Mouse (Mus musculus): Measurements from ENCODE around the gene Ypel3.

DNA sequence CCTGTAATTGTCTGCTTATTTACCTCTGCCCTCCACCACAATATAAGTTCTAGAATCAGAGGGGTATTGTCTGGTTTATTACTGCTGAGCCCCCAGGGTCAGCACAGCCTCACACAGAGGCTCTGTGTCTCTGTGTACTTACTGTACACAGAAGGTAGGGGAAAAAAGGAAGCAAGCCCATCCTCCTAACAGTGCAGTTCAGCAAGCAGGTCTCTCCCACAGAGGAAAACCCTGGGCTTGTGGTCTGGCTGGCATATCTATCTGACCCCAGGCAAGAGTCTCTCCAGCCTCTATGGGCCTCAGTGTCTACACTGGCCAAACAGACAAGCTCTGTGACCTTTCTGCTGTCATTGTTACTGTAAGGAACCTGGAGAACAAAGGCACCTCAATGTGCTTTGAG is 27.0 kb downstream of the Ypel3 start:
- TF ChIP-seq POLR2A (IDR thresholded peaks at IDR 0.05; ENCODE audit: low read depth, low read length) (no peak), ZC3H11A (IDR thresholded peaks at IDR 0.05; ENCODE audit: low read depth, low read length) (no peak), CTCF (conservative IDR thresholded peaks at IDR 0.05 in 1 of 2, IDR thresholded peaks at IDR 0.05 in 1 of 2; ENCODE audit: low read depth in 2 of 2, low read length in 2 of 2) (no peak), MYC (IDR thresholded peaks at IDR 0.05; ENCODE audit: low read depth, low read length) (no peak), ZMIZ1 (IDR thresholded peaks at IDR 0.05; ENCODE audit: low read depth, low read length) (no peak), SIN3A (IDR thresholded peaks at IDR 0.05; ENCODE audit: low read length) (no peak), MAFK (IDR thresholded peaks at IDR 0.05; ENCODE audit: insufficient replicate concordance, low read length) (no peak), MEF2A (IDR thresholded peaks at IDR 0.05; ENCODE audit: borderline replicate concordance, low read depth, low read length) (no peak), EP300 (IDR thresholded peaks at IDR 0.05; ENCODE audit: low read length) (no peak), HCFC1 (IDR thresholded peaks at IDR 0.05; ENCODE audit: low read depth, low read length) (no peak), ELF1 (IDR thresholded peaks at IDR 0.05; ENCODE audit: low read depth, low read length) (no peak), TCF12 (IDR thresholded peaks at IDR 0.05; ENCODE audit: low read depth, low read length) (no peak)

Data from CH12.LX (cell line).